Mouse (Mus musculus): Measurements from ENCODE around the gene Nle1.
"Not testable (repeated sequence)": the region's sequence is repeated elsewhere in the genome, so short reads cannot be mapped to it uniquely, and the experiment has no call there.

Nle1 gene

GRCm38 (mm10) chr11:82907651-82908607 lies at the start of gene Nle1:
TSS of gene Nle1 (minus strand) at chr11:82908411.
- DNase-seq, result peak; percentile 92 to 96

DNA sequence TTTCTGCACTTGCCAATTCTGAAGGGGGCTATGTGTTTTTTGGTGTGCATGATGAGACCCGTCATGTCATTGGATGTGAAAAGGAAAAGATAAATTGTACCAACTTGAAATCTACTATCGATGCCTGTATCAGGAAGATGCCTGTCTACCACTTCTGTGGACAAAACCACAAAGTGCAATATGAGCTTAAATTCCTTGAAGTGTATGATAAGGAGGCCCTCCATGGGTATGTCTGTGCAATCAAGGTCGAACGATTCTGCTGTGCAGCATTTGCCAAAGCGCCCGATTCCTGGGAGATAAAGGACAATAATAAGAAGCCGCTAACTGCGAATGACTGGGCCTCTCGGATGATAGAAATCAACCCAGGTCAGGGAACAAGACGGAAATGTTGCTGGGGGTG lies 48.7 kb upstream of the Nle1 start:
- no peak for DNase-seq

DNA sequence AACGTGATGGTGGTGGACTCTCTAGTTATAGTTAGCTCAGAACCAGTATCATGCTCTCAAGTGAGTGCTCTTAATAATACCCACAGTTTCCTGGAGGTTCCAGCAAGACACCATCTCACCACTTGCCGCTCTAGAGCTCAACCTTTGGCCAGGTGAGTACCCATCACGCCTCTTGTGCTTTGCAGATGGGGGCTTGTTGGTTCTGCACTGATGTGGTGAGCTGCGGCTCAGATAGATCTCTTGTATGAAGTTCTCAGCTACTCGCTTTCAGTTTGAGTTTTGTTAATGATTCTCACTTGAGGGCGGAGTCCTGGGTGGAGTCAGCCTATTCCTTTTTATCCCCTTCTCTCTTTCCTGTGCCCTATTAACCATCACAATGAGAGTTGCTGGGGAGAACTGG lies 46.4 kb upstream of the Nle1 start:
- no peak for DNase-seq

DNA sequence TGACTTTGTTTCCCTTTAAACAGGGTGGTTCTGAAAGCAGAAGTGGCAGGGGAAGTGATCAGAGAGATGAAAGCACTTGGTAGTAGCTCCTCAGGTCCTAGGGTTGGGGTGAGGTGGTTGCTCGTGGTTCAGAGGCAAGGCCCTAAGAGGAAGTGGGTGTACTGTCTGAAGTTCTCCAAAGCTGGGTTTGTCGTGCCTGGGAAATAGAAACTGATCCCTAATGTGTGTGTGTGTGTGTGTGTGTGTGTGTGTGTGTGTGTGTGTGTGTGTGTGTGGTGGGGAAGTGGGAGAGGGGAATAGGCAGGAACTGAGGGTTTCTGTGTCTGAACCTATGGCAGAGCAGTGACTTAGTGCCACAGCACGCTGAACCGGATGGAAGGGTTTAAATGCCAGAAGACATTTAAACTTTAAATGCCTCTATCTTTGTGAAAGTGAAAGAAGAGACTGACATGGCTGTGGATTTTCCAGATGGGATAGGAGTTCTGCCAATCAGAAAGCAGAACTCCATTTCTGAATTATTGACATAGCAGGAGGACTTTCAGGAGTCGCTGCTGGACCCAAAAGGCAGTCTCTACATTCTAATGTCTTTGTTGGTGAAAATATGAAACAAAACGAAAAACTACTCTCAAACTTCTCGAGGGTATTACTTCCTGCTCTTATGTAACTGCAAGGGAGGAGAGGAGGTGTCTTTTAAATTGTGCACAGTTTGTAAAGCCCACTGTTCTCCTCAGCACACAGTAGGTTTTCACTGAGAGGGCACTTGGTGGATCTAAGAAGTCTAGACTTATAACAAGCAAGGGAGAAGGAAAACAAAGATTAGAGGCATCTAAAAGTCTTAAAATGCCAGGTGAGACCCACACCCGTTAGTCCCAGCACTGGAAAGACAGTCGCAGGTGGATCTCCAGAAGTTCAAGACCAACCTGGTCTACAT lies 44.7 kb upstream of the Nle1 start:
- peak in 1 of 2 experiments; percentile 24 for DNase-seq

DNA sequence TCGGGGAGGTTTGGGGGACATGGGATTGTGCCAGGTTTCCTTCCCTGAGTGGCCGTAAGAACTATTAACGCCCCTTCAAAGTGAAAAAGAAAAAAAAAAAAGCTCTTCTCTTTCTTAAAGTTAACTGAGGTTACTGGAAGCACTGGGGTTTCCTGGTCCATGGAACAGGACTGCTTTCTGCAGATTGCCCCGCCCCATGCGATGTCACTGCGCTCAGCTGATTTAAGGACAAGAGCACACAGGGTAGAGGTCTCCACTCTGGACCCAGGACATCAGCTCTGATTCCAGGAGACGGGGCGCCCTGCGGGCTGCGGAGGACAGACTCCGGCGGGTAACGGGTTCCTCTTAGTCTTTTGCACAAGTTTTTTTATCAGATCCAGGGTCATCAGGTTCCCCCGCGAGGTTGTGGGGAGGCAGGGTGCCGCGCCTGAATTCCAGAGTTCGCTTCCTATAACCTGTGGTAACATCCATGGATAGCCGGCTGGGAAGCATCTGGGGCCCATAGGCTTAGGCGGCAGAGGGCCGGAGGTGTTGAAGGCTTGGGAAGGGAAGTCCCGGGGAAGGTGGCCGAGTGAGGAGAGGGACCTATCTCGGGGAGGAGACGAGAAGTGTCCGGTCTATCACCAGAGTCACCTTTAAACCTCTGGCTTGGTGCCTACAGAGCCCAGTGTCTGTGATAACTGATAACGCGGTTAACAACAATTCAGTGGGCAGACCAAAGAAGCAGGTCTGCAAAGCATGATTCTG lies 43.8 kb upstream of the Nle1 start:
- peak; percentile 61 to 68 for DNase-seq

- DNase-seq, result peak; percentile 24 to 52
Observed at GRCm38 (mm10) chr11:82950736-82951481, 42.7 kb upstream of the Nle1 start, which contains the start of gene Slfn5. TSS of gene Slfn5 (plus strand) at chr11:82951349.

- DNase-seq, result peak in 1 of 2 experiments; percentile 23
Observed at GRCm38 (mm10) chr11:82949036-82949435, 40.8 kb upstream of the Nle1 start.

DNA sequence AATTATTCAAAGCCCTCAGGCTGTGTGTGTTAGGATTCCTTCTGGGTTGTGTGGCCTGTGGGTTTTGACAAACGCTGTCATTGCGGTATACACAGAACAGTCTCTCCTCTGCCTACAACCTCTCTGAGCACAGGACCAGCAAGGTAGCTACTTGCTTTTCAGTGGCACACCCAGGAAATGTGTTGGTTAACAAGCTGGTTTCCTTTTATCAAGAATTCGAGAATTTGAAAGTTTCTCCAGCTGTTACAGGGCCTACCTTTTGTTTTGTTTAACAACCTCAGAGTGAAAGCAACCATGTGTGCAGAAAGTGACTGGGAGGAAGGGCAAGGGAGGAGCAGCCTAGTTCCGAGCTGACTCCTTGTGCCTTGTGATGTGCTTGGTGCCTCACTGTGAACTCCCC lies 39.2 kb upstream of the Nle1 start:
- DNase-seq, result no peak

DNA sequence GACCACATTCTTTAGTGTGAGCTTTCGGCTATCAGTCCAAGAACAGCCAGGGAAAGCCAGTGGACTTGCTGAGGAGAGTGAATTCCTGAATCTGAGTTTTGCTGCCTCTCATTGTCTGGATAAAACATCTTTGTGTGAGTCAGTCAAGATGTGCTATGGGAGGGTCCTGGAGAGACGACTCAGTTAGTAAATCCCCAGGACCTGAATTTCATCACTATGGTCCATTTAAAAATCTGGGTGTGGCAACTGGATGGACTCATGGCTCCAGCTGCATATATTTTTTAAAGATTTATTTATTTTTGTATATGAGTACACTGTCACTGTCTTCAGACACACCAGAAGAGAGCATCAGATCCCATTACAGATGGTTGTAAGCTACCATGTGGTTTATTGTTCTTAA lies 37.4 kb upstream of the Nle1 start:
- DNase-seq, result no peak

- DNase-seq, result no peak
Observed at GRCm38 (mm10) chr11:82943336-82943735, 35.1 kb upstream of the Nle1 start.

DNA sequence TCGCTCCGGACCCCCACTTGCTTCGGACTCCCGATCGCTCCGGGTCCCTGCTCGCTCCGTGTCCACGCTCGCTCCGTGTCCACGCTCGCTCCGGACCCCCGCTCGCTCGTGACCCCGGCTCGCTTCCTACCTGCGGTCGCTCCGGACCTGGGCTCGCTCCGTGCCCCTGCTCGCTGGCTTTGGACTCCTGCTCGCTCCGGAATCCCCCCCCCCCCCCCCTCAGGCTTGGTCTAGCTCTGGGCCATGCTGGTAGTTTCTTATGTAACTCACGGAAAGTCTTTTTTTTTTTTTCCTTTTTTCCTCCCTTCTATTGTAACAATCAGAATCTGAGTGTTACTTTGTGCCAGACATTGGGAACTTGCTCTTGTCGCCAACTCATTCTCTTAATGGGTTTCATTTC lies 25.0 kb upstream of the Nle1 start:
- no peak for DNase-seq

DNA sequence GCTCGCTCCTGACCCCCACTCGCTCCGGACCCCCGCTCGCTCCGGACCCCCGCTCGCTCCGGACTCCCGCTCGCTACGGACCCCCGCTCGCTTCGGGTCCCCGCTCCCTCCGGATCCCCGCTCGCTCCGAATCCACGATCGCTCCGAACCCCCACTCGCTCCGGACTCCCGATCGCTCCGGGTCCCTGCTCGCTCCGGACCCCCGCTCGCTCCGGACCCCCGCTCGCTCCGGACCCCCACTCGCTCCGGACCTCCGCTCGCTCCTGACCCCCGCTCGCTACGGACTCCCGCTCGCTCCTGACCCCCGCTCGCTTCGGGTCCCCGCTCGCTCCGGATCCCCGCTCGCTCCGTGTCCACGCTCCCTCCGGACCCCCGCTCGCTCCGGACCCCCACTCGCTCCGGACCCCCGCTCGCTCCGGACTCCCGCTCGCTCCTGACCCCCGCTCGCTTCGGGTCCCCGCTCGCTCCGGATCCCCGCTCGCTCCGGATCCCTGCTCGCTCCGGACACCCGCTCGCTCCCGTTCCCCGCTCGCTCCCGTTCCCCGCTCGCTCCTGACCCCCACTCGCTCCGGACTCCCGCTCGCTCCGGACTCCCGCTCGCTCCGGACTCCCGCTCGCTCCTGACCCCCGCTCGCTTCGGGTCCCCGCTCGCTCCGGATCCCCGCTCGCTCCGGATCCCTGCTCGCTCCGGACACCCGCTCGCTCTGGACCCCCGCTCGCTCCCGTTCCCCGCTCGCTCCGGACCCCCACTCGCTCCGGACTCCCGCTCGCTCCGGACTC lies 23.6 kb upstream of the Nle1 start:
- not testable (repeated sequence) for DNase-seq

DNA sequence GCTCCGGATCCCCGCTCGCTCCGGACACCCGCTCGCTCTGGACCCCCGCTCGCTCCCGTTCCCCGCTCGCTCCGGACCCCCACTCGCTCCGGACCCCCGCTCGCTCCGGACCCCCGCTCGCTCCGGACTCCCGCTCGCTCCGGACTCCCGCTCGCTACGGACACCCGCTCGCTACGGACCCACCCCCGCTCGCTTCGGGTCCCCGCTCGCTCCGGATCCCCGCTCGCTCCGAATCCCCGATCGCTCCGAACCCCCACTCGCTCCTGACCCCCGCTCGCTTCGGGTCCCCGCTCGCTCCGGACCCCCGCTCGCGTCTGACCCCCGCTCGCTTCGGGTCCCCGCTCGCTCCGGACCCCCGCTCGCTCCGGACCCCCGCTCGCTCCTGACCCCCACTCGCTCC lies 22.9 kb upstream of the Nle1 start:
- not testable (repeated sequence) for DNase-seq

- DNase-seq, result not testable (repeated sequence)
Observed at GRCm38 (mm10) chr11:82930391-82930955, 22.3 kb upstream of the Nle1 start.

DNA sequence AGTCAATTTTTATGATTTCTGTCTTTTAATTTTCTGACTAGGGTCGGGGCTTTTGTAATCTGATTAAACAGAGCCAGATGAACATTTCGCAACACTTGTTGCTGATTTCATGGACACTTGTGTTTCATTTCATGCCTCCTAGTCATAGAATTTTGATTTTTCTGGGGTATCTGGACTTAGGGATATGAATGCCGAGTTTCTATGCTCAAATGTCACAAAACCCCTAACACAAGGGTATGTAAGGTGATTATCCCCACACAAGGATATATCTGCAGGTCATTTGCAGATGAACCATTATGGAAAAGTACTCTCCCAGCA lies 21.4 kb upstream of the Nle1 start:
- DNase-seq, result no peak

DNA sequence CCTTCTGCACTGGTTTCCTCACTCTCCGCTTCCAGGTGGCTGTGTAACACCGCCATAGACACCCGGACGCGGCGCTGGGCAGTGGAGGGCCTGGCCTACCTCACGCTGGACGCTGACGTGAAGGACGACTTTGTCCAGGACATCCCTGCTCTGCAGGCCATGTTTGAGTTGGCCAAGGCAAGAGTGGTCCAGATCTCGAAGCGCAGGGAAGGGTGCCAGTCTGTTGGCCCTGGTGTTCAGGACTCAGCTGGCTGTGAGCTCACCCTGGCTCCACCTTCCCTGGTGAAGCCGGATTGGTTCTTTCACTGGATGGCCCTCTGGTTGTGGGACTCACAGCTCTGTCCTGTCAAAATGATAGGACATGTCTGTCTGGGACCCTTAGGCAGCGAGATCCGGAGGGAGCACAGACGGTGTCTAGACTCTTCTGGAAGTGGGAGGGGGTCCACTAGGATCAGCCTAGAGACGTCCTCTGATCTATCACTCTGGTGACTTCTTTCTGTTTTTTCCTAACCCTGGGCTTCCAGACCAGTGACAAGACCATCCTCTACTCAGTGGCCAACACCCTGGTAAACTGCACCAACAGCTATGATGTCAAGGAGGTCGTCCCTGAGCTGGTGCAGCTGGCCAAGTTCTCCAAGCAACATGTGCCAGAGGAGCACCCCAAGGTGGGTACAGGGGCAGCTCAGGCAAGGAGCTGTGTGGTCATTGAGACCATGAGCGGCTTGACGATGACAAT lies 20.9 kb upstream of the Nle1 start:
- DNase-seq, result no peak

- DNase-seq, result not testable (repeated sequence)
Observed at GRCm38 (mm10) chr11:82923910-82924309, 15.7 kb upstream of the Nle1 start.

DNA sequence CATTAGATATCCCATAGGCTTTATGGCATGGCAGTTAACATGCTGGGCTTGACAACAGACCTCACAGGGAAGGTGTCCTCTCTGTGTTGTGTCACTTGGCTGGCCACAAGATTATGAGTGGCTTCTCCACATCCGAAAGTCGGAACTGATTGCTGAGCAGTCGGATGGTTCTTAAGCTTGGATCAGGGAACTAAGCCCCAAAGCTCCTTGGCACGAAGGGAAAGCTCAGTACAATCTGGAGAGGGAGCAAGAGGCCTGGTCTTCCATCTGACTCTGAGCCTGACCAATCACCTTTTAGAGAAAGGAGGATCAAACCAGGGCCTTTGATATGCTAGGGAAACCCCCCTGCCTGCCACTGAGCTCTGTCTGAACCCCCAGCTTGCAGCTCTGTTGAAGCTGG lies 13.5 kb upstream of the Nle1 start:
- DNase-seq, result no peak

DNA sequence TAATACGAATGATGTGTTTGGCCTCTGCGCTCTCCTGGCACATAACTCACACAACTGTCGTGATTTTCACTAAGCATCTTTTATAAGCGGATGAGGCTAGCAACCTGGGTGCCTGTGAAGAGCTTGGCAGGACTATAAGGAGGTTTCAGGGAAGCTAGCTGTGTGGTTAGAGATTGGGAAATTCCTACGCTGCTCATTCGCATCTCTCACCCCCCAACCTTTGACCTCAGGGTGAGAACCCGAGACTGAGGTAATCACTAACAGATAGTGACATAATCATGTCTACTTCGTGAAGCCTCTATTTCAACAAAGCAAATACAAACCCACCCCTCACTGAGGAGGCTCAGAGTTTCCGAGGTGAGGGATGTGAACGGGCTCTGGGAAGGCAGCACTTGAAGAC lies 12.6 kb upstream of the Nle1 start:
- no peak for DNase-seq

DNA sequence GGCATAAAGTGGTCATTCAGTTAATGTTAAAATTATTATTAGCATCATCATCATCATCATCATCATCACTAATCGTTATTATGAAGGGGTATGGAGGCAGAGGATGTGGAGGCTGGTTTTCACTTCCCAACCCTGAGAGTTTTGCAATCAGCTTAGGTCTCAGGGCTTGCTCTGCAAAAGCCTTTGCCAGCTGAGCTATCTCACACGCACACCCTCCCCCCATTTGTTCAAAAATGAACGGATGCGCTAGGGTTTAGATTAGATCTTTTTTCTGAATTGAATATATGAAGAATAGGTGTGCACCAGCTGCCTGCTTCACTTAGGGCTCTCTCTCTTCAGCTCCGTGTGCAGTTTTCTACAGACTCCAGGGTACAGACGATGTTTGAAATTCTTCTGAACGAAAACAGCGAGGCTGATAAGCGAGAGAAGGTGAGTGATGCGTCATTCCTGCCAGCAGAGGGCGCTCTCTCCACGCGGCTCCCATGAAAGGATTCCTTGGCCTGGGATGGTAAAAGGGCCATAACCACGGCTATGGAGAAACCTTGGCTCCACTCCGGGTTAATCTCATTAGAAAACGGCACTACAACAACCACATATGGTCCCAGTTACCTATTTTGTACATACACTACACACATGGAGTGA lies 6.6 kb upstream of the Nle1 start:
- peak; percentile 67 to 80 for DNase-seq
